Mouse (Mus musculus) kidney, embryonic 16.5 days (tissue): ENCODE data around the gene Yif1a. TPM values are rescaled to one million over a fixed set of nuclear protein-coding genes. Genes with fewer than 3 reads are reported as not detected.

ENCODE experiments used
- ATAC-seq: fragments of 200-750 bp; cut with Nextera tagmentation; 2 replicates; pipeline ENCODE4 v1.8.0; 2017; ENCODE audit warnings: moderate TSS enrichment; ENCODE audit not compliant: low FRiP score, low TSS enrichment
- H3K27ac ChIP-seq: fragments of 300-500 bp; sonication (generic); 2 replicates; pipeline ENCODE4 v1.5.1; 2014; ENCODE audit warnings: low read length
- H3K27me3 ChIP-seq: fragments of 300-500 bp; sonication (generic); 2 replicates; pipeline ENCODE4 v1.6.1; 2014; ENCODE audit warnings: low read length, control low read depth, mixed read lengths; ENCODE audit not compliant: insufficient read depth
- H3K36me3 ChIP-seq: fragments of 300-500 bp; sonication (generic); 2 replicates; pipeline ENCODE4 v1.6.1; 2014; ENCODE audit warnings: low read length, control low read depth, mixed read lengths; ENCODE audit not compliant: insufficient read depth
- H3K4me1 ChIP-seq: fragments of 300-500 bp; sonication (generic); 2 replicates; pipeline ENCODE4 v1.6.1; 2014; ENCODE audit warnings: low read length, control low read depth, mixed read lengths; ENCODE audit not compliant: insufficient read depth
- H3K4me2 ChIP-seq: fragments of 300-500 bp; sonication (generic); replicated peaks from 2 replicates; pipeline ENCODE4 v1.6.1; 2014; ENCODE audit warnings: low read depth, low read length
- H3K4me3 ChIP-seq: fragments of 300-500 bp; sonication (generic); 2 replicates; pipeline ENCODE4 v1.5.1; 2014; ENCODE audit warnings: mild to moderate bottlenecking, low read length
- H3K9ac ChIP-seq: fragments of 300-500 bp; sonication (generic); replicated peaks from 2 replicates; pipeline ENCODE4 v1.6.1; 2014; ENCODE audit warnings: low read length
- H3K9me3 ChIP-seq: fragments of 300-500 bp; sonication (generic); 2 replicates; pipeline ENCODE4 v1.6.1; 2016; ENCODE audit warnings: low read length, control low read depth
- WGBS: fragments of 180-500 bp; shearing (Covaris S2); extraction: QIAGEN DNeasy Blood & Tissue Kit; methylation state at CpG from one replicate; pipeline ENCODE4 v1.1.7; 2014; 5-methylcytosine and 5-hydroxymethylcytosine counted together
- polyA plus RNA-seq: library from polyadenylated mRNA; unstranded; fragments of >200 nt; fragmentation: Nextera tagmentation; extraction: Ambion mirVana; gene quantifications from 2 replicates; pipeline ENCODE4 v1.2.1, GENCODE M21; 2015

The Yif1a gene
- polyA plus RNA-seq, 1 experiment from 2014 or later, result 122 TPM

DNA sequence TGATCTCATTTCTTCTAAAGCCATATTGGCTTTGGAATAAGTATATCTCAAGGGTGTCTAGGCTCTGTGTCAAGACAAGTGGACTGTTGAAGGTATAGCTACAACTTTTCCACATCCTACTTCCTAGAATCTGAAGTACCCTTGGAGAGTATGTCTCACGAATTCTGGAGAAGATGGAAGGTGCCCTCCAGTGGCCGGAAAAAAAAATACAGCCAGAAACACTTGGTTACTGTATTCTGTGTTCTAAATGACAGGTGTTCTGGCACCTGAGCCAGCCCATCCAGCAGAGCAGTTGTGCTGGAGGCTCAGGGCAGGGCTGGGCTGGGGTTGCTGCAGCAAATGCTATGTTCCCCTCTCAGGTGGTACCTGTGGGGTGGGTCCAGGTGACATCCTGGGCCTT, 51.3 kb downstream of the Yif1a start:
- no peak overlapping the region for H3K4me3 ChIP-seq
- no peaks in the 10 kb centered on the region for H3K9me3 ChIP-seq
- peaks cover 21% of the 10 kb centered on the region; the same call in 1 of the 2 replicates for H3K36me3 ChIP-seq
- no peak overlapping the region for H3K27ac ChIP-seq
- no peaks in the 10 kb centered on the region for H3K27me3 ChIP-seq
- 2% methylated on average over 2 of the region's 2 CpGs for WGBS
- H3K9ac ChIP-seq, result no peak overlapping the region
- no peak overlapping the region for H3K4me2 ChIP-seq
- ATAC-seq, result 0 out of 2 replicates have a peak, but pooled peaks have one; percentile 35
- no peaks in the 10 kb centered on the region for H3K4me1 ChIP-seq

Other genes with a start within 250 kb of the Yif1a start
- 73.0 and 82.1 TPM in 2 replicates for gene Ccs, start 249.2 kb upstream of the Yif1a start, polyA plus RNA-seq
- gene Ccdc87, start 249.2 kb upstream of the Yif1a start, polyA plus RNA-seq, result not detected in 2 replicates
- gene Ctsf, start 233.4 kb upstream of the Yif1a start, polyA plus RNA-seq, result 66.6 and 76.7 TPM in 2 replicates
- 9.4 and 11.0 TPM in 2 replicates for gene Actn3, start 210.6 kb upstream of the Yif1a start, polyA plus RNA-seq
- gene Zdhhc24, start 209.9 kb upstream of the Yif1a start, polyA plus RNA-seq, result 14.2 and 15.3 TPM in 2 replicates
- 6.5 and 7.2 TPM in 2 replicates for gene Bbs1, start 181.9 kb upstream of the Yif1a start, polyA plus RNA-seq
- gene Dpp3, start 160.3 kb upstream of the Yif1a start, polyA plus RNA-seq, result 113 and 124 TPM in 2 replicates
- gene Peli3, start 145.4 kb upstream of the Yif1a start, polyA plus RNA-seq, result 2.4 and 3.8 TPM in 2 replicates
- gene Mrpl11, start 126.4 kb upstream of the Yif1a start, polyA plus RNA-seq, result 102 and 106 TPM in 2 replicates
- gene Npas4, start 98.2 kb upstream of the Yif1a start, polyA plus RNA-seq, result not detected in 2 replicates
- 6.4 and 7.1 TPM in 2 replicates for gene Slc29a2, start 64.7 kb upstream of the Yif1a start, polyA plus RNA-seq
- 60.2 and 65.1 TPM in 2 replicates for gene B4gat1, start 49.7 kb upstream of the Yif1a start, polyA plus RNA-seq
- 1.9 and 3.8 TPM in 2 replicates for gene AC124502.3, start 49.6 kb upstream of the Yif1a start, polyA plus RNA-seq
- gene Brms1, start 47.2 kb upstream of the Yif1a start, polyA plus RNA-seq, result 53.1 and 53.4 TPM in 2 replicates
- gene Rin1, start 38.1 kb upstream of the Yif1a start, polyA plus RNA-seq, result 3.6 and 4.8 TPM in 2 replicates
- 59.3 and 64.5 TPM in 2 replicates for gene Cd248, start 20.5 kb upstream of the Yif1a start, polyA plus RNA-seq
- 1.6 and 1.8 TPM in 2 replicates for gene Tmem151a, start 3.0 kb upstream of the Yif1a start, polyA plus RNA-seq
- gene Cnih2, start 10.0 kb downstream of the Yif1a start, polyA plus RNA-seq, result 10.8 and 14.0 TPM in 2 replicates
- gene Rab1b, start 18.5 kb downstream of the Yif1a start, polyA plus RNA-seq, result 306 and 315 TPM in 2 replicates
- gene Klc2, start 30.0 kb downstream of the Yif1a start, polyA plus RNA-seq, result 25.1 and 27.4 TPM in 2 replicates
- 23.8 and 27.7 TPM in 2 replicates for gene Pacs1, start 184.6 kb downstream of the Yif1a start, polyA plus RNA-seq
- gene Sf3b2, start 206.9 kb downstream of the Yif1a start, polyA plus RNA-seq, result 344 and 387 TPM in 2 replicates
- 3.2 and 4.2 TPM in 2 replicates for gene Gal3st3, start 209.8 kb downstream of the Yif1a start, polyA plus RNA-seq
- gene Catsper1, start 247.2 kb downstream of the Yif1a start, polyA plus RNA-seq, result not detected in 2 replicates